Mouse (Mus musculus): ENCODE measurements around the gene Slc6a20a.

Gene Slc6a20a

DNA sequence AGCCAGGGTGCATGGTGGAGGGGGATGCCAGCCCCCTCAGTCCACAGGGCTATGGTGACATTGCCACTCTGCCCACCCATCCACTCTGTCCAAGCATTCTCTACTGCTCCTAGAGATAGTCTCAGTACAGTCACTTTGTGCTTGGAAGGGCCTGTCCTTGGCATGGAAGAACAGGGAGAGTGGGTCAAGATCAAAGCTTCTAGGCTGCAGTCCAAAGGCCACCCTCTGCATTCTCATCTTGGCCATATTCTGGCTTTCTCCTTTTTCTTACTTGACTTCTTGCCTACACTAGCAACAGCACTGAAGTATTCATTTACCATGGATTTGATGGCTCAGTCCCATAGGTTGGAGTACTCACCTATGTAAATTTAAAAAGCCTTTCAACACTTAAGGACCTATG is 40.5 kb downstream of the Slc6a20a start:
- no peak for DNase-seq (ENCODE audit: low read depth in 1 of 2, low spot score in 2 of 2)

DNA sequence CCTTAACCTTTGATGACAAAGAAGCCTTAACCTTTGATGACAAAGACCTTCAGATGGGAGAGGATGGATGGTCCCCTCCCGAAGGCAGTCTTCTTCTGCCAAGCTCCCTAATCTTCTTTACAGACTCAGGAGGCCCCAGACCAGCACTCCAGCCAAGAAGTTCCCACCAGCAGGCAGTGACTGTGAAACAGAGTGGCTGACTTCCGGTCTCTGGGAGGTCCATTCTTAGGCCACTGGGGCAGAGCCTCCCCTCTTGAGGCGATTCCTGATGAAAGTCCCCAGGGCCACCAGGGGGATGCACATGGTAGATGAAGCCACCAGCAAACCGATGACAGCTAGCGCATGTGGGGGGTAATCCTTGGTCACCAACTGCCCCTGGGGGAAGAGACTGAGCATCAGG is 41.9 kb downstream of the Slc6a20a start:
- DNase-seq (ENCODE audit: low read depth in 1 of 2, low spot score in 2 of 2): no peak

DNA sequence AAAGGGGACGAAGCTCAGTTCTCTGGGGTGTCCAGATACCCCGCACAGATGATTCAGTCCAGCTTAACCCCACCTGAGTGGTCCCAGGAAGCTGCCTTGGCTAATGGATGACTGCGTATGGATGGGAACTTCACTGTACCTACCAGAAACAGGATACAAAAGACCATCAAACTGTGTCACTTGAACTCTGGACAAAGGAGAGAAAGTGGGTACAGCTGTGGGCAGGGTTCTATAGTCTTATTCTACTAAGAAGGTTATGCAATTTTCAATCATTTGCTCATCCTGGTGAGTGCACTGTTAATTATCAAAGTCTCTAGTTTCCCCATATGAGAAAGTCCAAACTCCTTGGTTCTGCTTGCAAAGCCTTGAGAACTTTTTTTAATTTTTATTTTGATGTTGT is 45.7 kb downstream of the Slc6a20a start:
- no peak for DNase-seq (ENCODE audit: low read depth in 1 of 2, low spot score in 2 of 2)

DNA sequence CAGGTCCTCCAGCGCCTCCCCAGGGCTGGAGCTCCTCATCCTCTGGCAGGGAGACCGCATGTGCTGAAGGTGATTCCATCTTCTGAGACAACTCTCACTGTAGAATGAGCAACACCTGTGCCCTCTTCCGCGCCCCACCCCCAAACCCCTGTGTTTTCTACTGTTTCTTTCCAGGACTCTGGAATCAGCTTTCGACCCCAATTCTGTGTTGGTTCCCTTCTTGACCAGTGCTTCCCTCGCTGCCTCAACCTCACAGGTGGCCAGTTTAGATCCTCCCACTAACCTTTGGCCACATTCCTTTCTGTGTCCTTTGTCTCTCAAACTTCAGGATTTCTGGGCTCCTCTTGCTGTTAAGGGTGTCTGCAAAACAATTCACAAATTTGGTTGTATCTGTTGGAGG is 46.4 kb downstream of the Slc6a20a start, which contains the start of gene Slc6a20b:
Slc6a20b (minus strand) TSS at position 285 of the 400 bp plus-strand sequence.
- no peak for DNase-seq (ENCODE audit: low read depth in 1 of 2, low spot score in 2 of 2)

DNA sequence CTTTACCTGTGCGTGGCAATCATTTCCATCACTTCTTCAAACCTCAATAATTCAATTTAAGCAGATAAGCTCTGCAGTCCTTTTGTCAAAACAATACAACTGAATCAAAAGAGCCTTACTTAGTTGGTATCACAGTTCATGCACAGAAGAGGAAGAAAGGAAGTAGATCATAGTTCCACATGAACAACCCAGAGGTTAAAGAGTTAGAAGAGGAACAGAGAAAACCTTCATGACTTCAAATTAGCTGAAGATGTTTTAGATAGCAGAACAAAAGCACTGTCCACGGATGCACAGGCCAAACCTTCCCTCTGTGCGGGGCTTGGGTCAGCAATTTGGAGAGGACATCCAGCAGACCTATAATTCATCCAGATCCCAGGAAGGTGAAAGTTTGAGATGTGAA is 47.0 kb downstream of the Slc6a20a start:
- DNase-seq (ENCODE audit: low read depth in 1 of 2, low spot score in 2 of 2): no peak

DNA sequence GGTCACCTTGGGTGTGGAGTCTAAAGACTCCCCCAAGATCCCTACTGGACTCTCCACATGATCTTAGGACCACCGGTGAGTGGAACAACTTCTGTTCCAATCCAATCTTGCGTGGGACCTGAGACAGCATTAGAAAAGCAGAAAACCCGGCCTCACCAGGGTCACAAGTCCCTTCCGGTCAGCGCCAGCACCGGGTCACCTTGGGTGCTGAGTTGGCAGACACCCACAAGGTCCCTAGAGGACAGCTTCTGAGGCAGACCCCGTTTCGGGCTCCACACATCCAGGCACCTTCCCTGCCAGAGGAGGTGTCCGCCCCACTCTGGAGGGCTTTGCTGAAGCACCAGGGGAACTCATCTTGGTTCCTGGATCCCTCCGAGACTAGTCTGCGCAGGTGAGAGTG is 52.9 kb downstream of the Slc6a20a start:
- DNase-seq (ENCODE audit: low read depth in 1 of 2, low spot score in 2 of 2): no peak

DNA sequence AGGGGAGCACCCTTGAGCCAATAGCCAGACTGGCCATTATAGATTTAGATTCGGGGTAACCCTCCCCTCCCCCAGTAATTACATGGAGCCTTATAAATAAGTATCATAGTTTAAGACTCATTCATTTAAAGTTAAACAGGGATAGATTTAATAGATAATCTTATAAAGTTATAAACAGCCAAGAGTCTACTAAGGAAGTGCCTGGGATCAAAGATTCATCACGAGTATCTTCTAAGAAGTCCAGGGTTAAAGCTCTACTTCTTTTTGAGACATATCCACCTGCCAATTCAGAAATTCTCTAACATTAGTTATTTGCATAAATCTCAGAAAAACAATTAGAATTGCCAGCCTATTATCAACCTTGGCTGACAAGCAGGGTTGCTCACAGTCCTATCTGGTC is 53.9 kb downstream of the Slc6a20a start:
- DNase-seq (ENCODE audit: low read depth in 1 of 2, low spot score in 2 of 2): no peak

DNA sequence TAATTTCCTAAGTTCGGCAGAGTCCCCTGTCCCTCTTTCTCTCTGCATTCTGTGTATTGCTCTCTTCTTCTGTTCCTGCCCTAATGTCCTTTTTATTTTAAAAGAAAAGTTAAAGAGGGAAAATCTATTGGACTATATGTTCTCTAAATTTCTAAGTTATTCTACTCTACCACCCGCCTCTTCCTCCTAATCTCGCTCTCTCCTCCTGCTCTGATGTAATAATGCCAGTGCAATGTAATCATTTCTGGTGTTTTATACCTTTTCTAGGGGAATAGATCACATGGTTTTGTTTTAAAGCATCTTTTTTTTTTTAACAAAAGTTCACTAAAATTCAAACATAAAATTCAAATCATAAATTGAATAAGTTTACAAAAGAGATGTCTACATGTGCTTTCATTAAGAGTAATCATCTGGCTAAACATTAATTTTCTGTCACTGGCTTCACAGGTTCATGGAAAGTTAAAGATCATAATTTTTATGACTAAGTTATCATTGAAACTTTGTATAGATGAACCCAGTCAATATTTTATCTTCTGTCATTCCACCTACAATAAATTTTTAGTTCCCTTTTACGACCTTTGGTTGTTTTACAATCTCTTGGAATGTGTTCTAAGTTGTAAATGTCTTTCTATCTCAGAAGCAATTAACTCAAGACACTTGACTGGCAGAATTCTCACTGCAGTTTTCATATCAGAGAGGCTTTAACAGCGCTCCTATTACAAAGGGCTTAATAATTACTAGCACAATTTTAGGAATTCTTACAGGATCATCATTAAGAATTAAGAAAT is 58.2 kb downstream of the Slc6a20a start:
- DNase-seq (ENCODE audit: low read depth in 1 of 2, low spot score in 2 of 2): no peak

DNA sequence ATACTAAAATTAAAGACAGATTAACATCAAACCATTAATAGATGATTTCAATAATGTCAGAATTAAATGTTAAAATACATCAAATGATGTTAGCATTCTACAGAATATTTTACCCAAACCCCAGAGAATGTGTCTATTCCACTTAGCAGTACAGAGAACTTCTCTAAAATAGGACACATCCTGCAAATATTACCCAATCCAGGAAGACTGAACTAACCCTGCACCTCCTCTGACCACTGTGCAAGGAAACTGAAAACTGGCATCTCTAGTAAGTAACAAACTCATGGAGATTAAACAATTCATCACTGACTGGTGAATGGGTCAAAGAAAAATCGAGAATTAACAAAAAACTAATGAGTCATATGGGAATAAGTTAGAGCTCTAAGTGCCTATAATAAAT is 77.2 kb downstream of the Slc6a20a start:
- no peak for DNase-seq (ENCODE audit: low read depth in 1 of 2, low spot score in 2 of 2)

DNA sequence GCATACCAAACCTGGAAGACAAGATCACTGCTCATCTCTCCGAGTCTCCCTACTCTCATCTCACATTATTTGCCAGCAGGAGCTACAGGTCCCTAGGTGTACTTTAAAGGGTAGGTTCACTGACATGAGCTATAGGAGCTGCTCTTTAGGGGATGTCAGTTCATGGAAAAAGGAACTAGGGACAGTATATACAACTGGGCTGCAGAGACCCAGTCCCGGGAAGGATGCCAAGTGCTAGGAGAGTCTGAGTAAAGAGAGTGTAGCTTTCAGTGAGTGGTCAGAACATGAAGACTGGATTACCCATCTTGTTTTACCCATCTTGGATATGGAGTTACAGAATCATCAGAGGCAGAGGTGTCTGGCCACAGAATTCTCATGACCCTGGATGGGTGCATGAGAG is 81.3 kb downstream of the Slc6a20a start:
- no peak for DNase-seq (ENCODE audit: low read depth in 1 of 2, low spot score in 2 of 2)

DNA sequence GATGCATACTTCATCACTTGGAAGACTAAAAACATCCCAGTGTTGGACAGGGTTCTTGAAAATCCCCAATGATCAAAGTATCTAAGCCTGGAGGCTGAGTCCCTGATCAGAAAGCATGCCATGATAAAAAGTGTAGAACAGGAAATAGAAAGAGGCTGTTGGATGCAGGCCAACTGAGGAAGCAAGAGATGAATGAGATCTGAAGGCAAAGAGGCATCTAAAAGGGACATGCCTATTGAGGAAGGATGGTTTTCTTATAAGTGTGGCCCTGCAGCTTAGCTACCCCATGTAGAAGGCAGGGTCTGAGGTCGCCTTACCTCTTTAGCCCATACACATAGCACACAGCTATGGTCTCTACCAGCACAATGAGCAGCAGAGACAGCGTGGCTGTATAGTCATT is 81.8 kb downstream of the Slc6a20a start:
- DNase-seq (ENCODE audit: low read depth in 1 of 2, low spot score in 2 of 2): no peak

DNA sequence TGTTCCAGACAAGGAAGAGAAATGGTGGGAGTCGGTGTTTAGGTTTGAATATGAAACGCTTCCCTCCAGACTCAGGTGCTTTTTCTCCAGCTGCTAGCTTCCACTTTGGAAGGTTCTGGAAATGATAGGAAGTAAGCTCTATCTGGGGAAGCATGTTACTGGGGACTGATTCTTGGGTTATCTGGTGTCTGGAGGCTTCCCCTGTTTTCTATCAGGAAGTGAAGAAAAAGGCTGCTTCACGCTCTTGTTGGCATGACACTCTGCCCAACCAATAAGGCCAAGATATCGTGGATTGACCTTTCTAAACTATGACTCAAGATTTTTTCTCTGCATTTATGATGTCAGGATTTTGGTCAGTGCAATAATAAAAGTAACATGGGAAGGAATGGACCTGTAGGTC is 83.5 kb downstream of the Slc6a20a start:
- no peak for DNase-seq (ENCODE audit: low read depth in 1 of 2, low spot score in 2 of 2)

DNA sequence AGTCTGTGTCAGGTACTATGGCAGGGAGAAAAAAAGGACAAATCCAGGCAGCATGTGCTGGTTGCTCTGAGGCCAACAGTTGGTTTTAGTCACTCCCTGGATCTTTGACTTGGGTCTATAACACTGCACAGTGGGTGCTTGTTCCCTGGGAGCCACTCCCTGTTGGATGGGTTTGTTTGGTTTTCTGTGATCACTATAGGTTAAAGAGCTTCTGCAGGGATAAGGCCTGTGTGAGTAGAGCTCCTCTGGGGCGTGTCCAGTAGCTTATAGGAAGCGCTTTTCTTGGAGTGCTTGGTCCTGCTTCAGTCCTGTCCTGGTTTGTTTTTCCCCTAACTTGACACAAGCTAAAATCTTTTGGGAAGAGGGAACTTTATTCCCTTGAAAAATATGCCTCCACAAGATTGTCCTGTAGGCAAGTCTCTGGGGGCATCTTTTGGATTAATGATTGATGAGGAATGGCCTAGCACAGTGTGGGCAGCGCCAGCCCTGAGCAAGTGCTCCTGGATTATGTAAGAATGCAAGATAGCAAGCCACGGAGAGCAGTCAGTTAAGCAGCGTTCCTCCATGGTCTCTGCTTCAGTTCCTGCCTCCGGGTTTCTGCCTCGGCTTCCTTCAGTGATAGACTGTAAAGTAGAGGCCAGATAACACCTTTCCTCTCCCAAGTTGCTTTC is 89.3 kb downstream of the Slc6a20a start:
- no peak for DNase-seq (ENCODE audit: low read depth in 1 of 2, low spot score in 2 of 2)
